ENCODE assay signal across 18 mouse cellular contexts in the genomic region with DNA sequence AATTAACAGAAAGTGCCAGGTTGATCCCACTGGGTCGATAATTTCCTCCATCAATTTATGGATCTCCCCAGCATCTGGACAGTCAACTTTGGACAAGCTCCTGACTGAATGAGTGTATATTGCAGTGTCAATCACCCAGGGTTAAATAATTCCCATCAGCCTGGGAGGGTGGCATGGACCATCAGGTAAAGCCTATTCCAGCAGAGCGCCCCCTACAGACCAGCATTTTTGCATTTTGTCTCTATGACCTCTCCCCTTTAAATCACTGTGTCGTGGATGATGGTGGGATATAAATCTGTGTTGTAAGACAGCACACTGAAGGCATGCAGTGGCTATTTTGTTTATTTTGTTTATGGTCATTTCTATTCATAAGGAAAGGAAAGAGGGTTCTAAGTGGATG. TPM values are rescaled to one million over a fixed set of nuclear protein-coding genes. Genes with fewer than 3 reads are reported as not detected.
A peak's percentile ranks its signal among the peaks of the same experiment; 100 is the strongest.
DNase-seq lines count a peak whose midpoint lies in the region; ATAC-seq and TF ChIP-seq lines count a peak whose summit lies in the region.
"Had no signal": no experiment of that assay in that cellular context is flagged by ENCODE, and none has a peak within 500 bp of the region (broad histone marks: within the 10 kb centered on the region; RNA-seq: fewer than 3 reads in every experiment).

No protein-coding gene starts in this region.

- H3K27me3 ChIP-seq in heart, adult 2 months (ENCODE audit: control insufficient read depth, insufficient read depth, low read length): no peaks in the 10 kb centered on the region
- H3K27me3 ChIP-seq in heart, embryonic 10.5 days (ENCODE audit: insufficient read depth, poor library complexity, severe bottlenecking): peaks cover 19% of the 10 kb centered on the region; the same call in 1 of the 2 replicates
- H3K27me3 ChIP-seq in lung, embryonic 14.5 days (ENCODE audit: insufficient read depth, low read length): no peaks in the 10 kb centered on the region; the same call in 1 of the 2 replicates
- no peaks in the 10 kb centered on the region for H3K27me3 ChIP-seq in stomach, postnatal 0 days (ENCODE audit: control insufficient read depth, insufficient read depth, low read length)
- peaks cover 11% of the 10 kb centered on the region; the same call in 1 of the 2 replicates for H3K27me3 ChIP-seq in heart, embryonic 12.5 days (replicated peaks)
- H3K27me3 ChIP-seq in hindbrain, embryonic 13.5 days: peaks cover 19% of the 10 kb centered on the region

- no peak for DNase-seq in heart, adult 2 months
- DNase-seq in heart, embryonic 10.5 days (ENCODE audit: low spot score): no peak
- no peak for DNase-seq in lung, embryonic 14.5 days
- no peak for DNase-seq in lung, adult 2 months
- peak; percentile 63 for DNase-seq in R1 (ENCODE audit: low read depth, low spot score)
- DNase-seq in stomach, postnatal 0 days (ENCODE audit: low spot score): no peak
- DNase-seq: adrenal gland, adult 2 months; cerebellum, adult 9-11 months; gastrocnemius, postnatal 14 days; lung, adult 18-20 months; right cerebral cortex, postnatal 14 days had no signal

- TF ChIP-seq EP300 in heart, adult 2 months (IDR thresholded peaks at IDR 0.05; ENCODE audit: insufficient read depth, low read depth, low read length): no peak
- no peak for TF ChIP-seq EP300 in stomach, postnatal 0 days (optimal IDR thresholded peaks at IDR 0.05)

- 55% methylated on average over 3 of the region's 3 CpGs for WGBS in heart, adult 2 months
- WGBS in heart, embryonic 10.5 days: 48% methylated on average over 3 of the region's 3 CpGs
- WGBS in lung, embryonic 14.5 days: 47% methylated on average over 3 of the region's 3 CpGs
- WGBS in lung, adult 2 months: 46% methylated on average over 3 of the region's 3 CpGs
- WGBS in stomach, postnatal 0 days: 44% methylated on average over 3 of the region's 3 CpGs
- 44% methylated on average over 3 of the region's 3 CpGs for WGBS in heart, embryonic 12.5 days
- 48% methylated on average over 3 of the region's 3 CpGs for WGBS in hindbrain, embryonic 13.5 days

- H3K4me1 ChIP-seq in heart, adult 2 months (ENCODE audit: control insufficient read depth, insufficient read depth, low read length): peaks cover 4% of the 10 kb centered on the region
- H3K4me1 ChIP-seq in heart, embryonic 10.5 days: peaks cover 8% of the 10 kb centered on the region; the same call in 1 of the 2 replicates
- no peaks in the 10 kb centered on the region for H3K4me1 ChIP-seq in lung, embryonic 14.5 days (ENCODE audit: insufficient read depth)
- no peaks in the 10 kb centered on the region for H3K4me1 ChIP-seq in lung, adult 2 months (ENCODE audit: control insufficient read depth, insufficient read depth, low read length)
- no peaks in the 10 kb centered on the region for H3K4me1 ChIP-seq in stomach, postnatal 0 days (replicated peaks; ENCODE audit: control insufficient read depth, insufficient read depth)
- no peaks in the 10 kb centered on the region; the same call in 1 of the 2 replicates for H3K4me1 ChIP-seq in heart, embryonic 12.5 days (replicated peaks)
- peaks cover 9% of the 10 kb centered on the region for H3K4me1 ChIP-seq in hindbrain, embryonic 13.5 days (replicated peaks)

- intact Hi-C loops in heart, adult 2 months (cut with DNase I): no loop called here

- no peak overlapping the region for H3K9ac ChIP-seq in heart, adult 2 months (ENCODE audit: low read depth, low read length)
- H3K9ac ChIP-seq in lung, embryonic 14.5 days: no peak overlapping the region
- no peak overlapping the region for H3K9ac ChIP-seq in stomach, postnatal 0 days (ENCODE audit: low read length)
- H3K9ac ChIP-seq in heart, embryonic 12.5 days: no peak overlapping the region
- H3K9ac ChIP-seq in hindbrain, embryonic 13.5 days: no peak overlapping the region
- H3K9ac ChIP-seq: limb, embryonic 12.5 days; midbrain, embryonic 15.5 days had no signal

- TF ChIP-seq POLR2A in heart, adult 2 months (IDR thresholded peaks at IDR 0.05; ENCODE audit: insufficient read depth, low read depth, low read length): no peak
- TF ChIP-seq POLR2A in lung, adult 2 months (IDR thresholded peaks at IDR 0.05; ENCODE audit: borderline replicate concordance, extremely low read depth, low read depth, low read length): no peak

- H3K4me2 ChIP-seq in lung, embryonic 14.5 days: no peak overlapping the region
- no peak overlapping the region for H3K4me2 ChIP-seq in stomach, postnatal 0 days (replicated peaks; ENCODE audit: low read depth)
- H3K4me2 ChIP-seq in heart, embryonic 12.5 days: no peak overlapping the region
- no peak overlapping the region for H3K4me2 ChIP-seq in hindbrain, embryonic 13.5 days
- H3K4me2 ChIP-seq: limb, embryonic 12.5 days; midbrain, embryonic 15.5 days had no signal

- no peak for ATAC-seq in lung, embryonic 14.5 days (ENCODE audit: insufficient read depth)
- ATAC-seq in stomach, postnatal 0 days (ENCODE audit: low FRiP score, low TSS enrichment): no peak
- ATAC-seq in heart, embryonic 12.5 days (ENCODE audit: insufficient number of reproducible peaks, low FRiP score): no peak
- no peak for ATAC-seq in hindbrain, embryonic 13.5 days (ENCODE audit: low FRiP score)
- ATAC-seq: forebrain, embryonic 16.5 days; midbrain, embryonic 15.5 days had no signal

- H3K9me3 ChIP-seq in heart, embryonic 10.5 days: no peaks in the 10 kb centered on the region
- no peaks in the 10 kb centered on the region for H3K9me3 ChIP-seq in lung, embryonic 14.5 days (ENCODE audit: low read depth, low read length)
- no peaks in the 10 kb centered on the region for H3K9me3 ChIP-seq in stomach, postnatal 0 days (ENCODE audit: control insufficient read depth, low read length)
- no peaks in the 10 kb centered on the region for H3K9me3 ChIP-seq in heart, embryonic 12.5 days (replicated peaks)
- no peaks in the 10 kb centered on the region for H3K9me3 ChIP-seq in hindbrain, embryonic 13.5 days
- H3K9me3 ChIP-seq: embryonic facial prominence, embryonic 10.5 days; limb, embryonic 12.5 days; midbrain, embryonic 15.5 days had no signal

- H3K27ac ChIP-seq in heart, adult 2 months: no peak overlapping the region
- H3K27ac ChIP-seq in heart, embryonic 10.5 days: no peak overlapping the region
- no peak overlapping the region for H3K27ac ChIP-seq in lung, embryonic 14.5 days (ENCODE audit: low read depth)
- H3K27ac ChIP-seq in stomach, postnatal 0 days (replicated peaks): no peak overlapping the region
- no peak overlapping the region for H3K27ac ChIP-seq in heart, embryonic 12.5 days (ENCODE audit: poor library complexity, severe bottlenecking)
- H3K27ac ChIP-seq in hindbrain, embryonic 13.5 days: no peak overlapping the region
- H3K27ac ChIP-seq: embryonic facial prominence, embryonic 10.5 days; limb, embryonic 12.5 days; midbrain, embryonic 15.5 days had no signal

- TF ChIP-seq CTCF in heart, adult 2 months (IDR thresholded peaks at IDR 0.05): peak; percentile 43
- TF ChIP-seq CTCF in lung, embryonic 14.5 days (IDR thresholded peaks at IDR 0.05; ENCODE audit: low read depth): 0 out of 2 replicates have a peak, but pooled peaks have one; percentile 6
- TF ChIP-seq CTCF in lung, adult 2 months (IDR thresholded peaks at IDR 0.05; ENCODE audit: insufficient read depth, low read length): no peak
- peak; percentile 43 for TF ChIP-seq CTCF in stomach, postnatal 0 days (IDR thresholded peaks at IDR 0.05; ENCODE audit: low read depth)

- H3K4me3 ChIP-seq in heart, adult 2 months: no peak overlapping the region
- no peak overlapping the region for H3K4me3 ChIP-seq in heart, embryonic 10.5 days
- H3K4me3 ChIP-seq in lung, embryonic 14.5 days (ENCODE audit: low read depth, low read length): no peak overlapping the region
- no peak overlapping the region for H3K4me3 ChIP-seq in lung, adult 2 months (replicated peaks; ENCODE audit: extremely low read depth, low read depth, low read length)
- H3K4me3 ChIP-seq in stomach, postnatal 0 days (ENCODE audit: low read depth, low read length): no peak overlapping the region
- no peak overlapping the region for H3K4me3 ChIP-seq in heart, embryonic 12.5 days
- H3K4me3 ChIP-seq in hindbrain, embryonic 13.5 days: no peak overlapping the region
- H3K4me3 ChIP-seq: embryonic facial prominence, embryonic 10.5 days; erythroblast, embryonic 14.5 days; limb, embryonic 12.5 days; midbrain, embryonic 15.5 days had no signal

- H3K36me3 ChIP-seq in heart, adult 2 months (ENCODE audit: control insufficient read depth, insufficient read depth, low read length): no peaks in the 10 kb centered on the region
- no peaks in the 10 kb centered on the region for H3K36me3 ChIP-seq in heart, embryonic 10.5 days
- H3K36me3 ChIP-seq in lung, embryonic 14.5 days (ENCODE audit: insufficient read depth): no peaks in the 10 kb centered on the region
- H3K36me3 ChIP-seq in stomach, postnatal 0 days (ENCODE audit: control insufficient read depth, insufficient read depth, low read length): no peaks in the 10 kb centered on the region
- H3K36me3 ChIP-seq in heart, embryonic 12.5 days: no peaks in the 10 kb centered on the region
- H3K36me3 ChIP-seq in hindbrain, embryonic 13.5 days: no peaks in the 10 kb centered on the region
- H3K36me3 ChIP-seq: embryonic facial prominence, embryonic 10.5 days; limb, embryonic 12.5 days; midbrain, embryonic 15.5 days had no signal

- no peaks in the 10 kb centered on the region; the same call in 1 of the 2 replicates for H3K79me2 ChIP-seq in heart, adult 2 months (replicated peaks; ENCODE audit: control insufficient read depth, insufficient read depth, low read length)

RNA-seq across cellular contexts. Expression of gene Lsg1, which starts 4.6 kb away (rescaled TPM):
- 10 to 100 TPM; 19.6 to 21.2 TPM for total RNA-seq in heart, adult 2 months (2021)
- polyA plus RNA-seq in heart, adult 2 months (2012; rRNA removed): 5.5 and 7.5 TPM in 2 replicates
- 48.6 and 61.8 TPM in 2 replicates for polyA plus RNA-seq in heart, embryonic 10.5 days (2016; fragmentation: Nextera tagmentation; extraction: Ambion mirVana)
- 67.3 and 68.5 TPM in 2 replicates for polyA plus RNA-seq in lung, embryonic 14.5 days (2014; fragmentation: Nextera tagmentation; extraction: Ambion mirVana)
- 8.0 and 11.5 TPM in 2 replicates for polyA plus RNA-seq in lung, adult 2 months (2012; rRNA removed)
- 33.4 and 33.5 TPM in 2 replicates for polyA plus RNA-seq in stomach, postnatal 0 days (2015; fragmentation: Nextera tagmentation; extraction: Ambion mirVana)
- 42.9 and 48.1 TPM in 2 replicates for polyA plus RNA-seq in heart, embryonic 12.5 days (2016; fragmentation: Nextera tagmentation; extraction: Ambion mirVana)
- polyA plus RNA-seq in hindbrain, embryonic 13.5 days (2015; fragmentation: Nextera tagmentation; extraction: Ambion mirVana): 59.8 and 60.3 TPM in 2 replicates

RNA-seq across cellular contexts. Expression of gene Fam43a, which starts 7.5 kb away (rescaled TPM):
- 10 to 100 TPM; 20.7 to 22.6 TPM for total RNA-seq in heart, adult 2 months (2021)
- polyA plus RNA-seq in heart, adult 2 months (2012; rRNA removed): 23.9 and 27.1 TPM in 2 replicates
- polyA plus RNA-seq in heart, embryonic 10.5 days (2016; fragmentation: Nextera tagmentation; extraction: Ambion mirVana): 14.3 and 14.4 TPM in 2 replicates
- 11.1 and 13.0 TPM in 2 replicates for polyA plus RNA-seq in lung, embryonic 14.5 days (2014; fragmentation: Nextera tagmentation; extraction: Ambion mirVana)
- 46.2 and 54.7 TPM in 2 replicates for polyA plus RNA-seq in lung, adult 2 months (2012; rRNA removed)
- polyA plus RNA-seq in stomach, postnatal 0 days (2015; fragmentation: Nextera tagmentation; extraction: Ambion mirVana): 13.4 and 14.2 TPM in 2 replicates
- polyA plus RNA-seq in heart, embryonic 12.5 days (2016; fragmentation: Nextera tagmentation; extraction: Ambion mirVana): 14.5 and 15.4 TPM in 2 replicates
- 15.9 and 16.2 TPM in 2 replicates for polyA plus RNA-seq in hindbrain, embryonic 13.5 days (2015; fragmentation: Nextera tagmentation; extraction: Ambion mirVana)

RNA-seq across cellular contexts. Expression of gene Tmem44, which starts 41.3 kb away (rescaled TPM):
- 1 to 10 TPM; 4.4 to 5.8 TPM for total RNA-seq in heart, adult 2 months (2021)
- 9.8 and 12.0 TPM in 2 replicates for polyA plus RNA-seq in heart, adult 2 months (2012; rRNA removed)
- polyA plus RNA-seq in heart, embryonic 10.5 days (2016; fragmentation: Nextera tagmentation; extraction: Ambion mirVana): 16.1 and 23.1 TPM in 2 replicates
- polyA plus RNA-seq in lung, embryonic 14.5 days (2014; fragmentation: Nextera tagmentation; extraction: Ambion mirVana): 25.4 and 27.1 TPM in 2 replicates
- polyA plus RNA-seq in lung, adult 2 months (2012; rRNA removed): 55.5 and 57.0 TPM in 2 replicates
- 3.5 and 4.3 TPM in 2 replicates for polyA plus RNA-seq in stomach, postnatal 0 days (2015; fragmentation: Nextera tagmentation; extraction: Ambion mirVana)
- polyA plus RNA-seq in heart, embryonic 12.5 days (2016; fragmentation: Nextera tagmentation; extraction: Ambion mirVana): 23.8 and 26.9 TPM in 2 replicates
- polyA plus RNA-seq in hindbrain, embryonic 13.5 days (2015; fragmentation: Nextera tagmentation; extraction: Ambion mirVana): 73.7 and 82.8 TPM in 2 replicates
